Mouse (Mus musculus): ENCODE results near the gene Ddx17.

Ddx17 gene

DNA sequence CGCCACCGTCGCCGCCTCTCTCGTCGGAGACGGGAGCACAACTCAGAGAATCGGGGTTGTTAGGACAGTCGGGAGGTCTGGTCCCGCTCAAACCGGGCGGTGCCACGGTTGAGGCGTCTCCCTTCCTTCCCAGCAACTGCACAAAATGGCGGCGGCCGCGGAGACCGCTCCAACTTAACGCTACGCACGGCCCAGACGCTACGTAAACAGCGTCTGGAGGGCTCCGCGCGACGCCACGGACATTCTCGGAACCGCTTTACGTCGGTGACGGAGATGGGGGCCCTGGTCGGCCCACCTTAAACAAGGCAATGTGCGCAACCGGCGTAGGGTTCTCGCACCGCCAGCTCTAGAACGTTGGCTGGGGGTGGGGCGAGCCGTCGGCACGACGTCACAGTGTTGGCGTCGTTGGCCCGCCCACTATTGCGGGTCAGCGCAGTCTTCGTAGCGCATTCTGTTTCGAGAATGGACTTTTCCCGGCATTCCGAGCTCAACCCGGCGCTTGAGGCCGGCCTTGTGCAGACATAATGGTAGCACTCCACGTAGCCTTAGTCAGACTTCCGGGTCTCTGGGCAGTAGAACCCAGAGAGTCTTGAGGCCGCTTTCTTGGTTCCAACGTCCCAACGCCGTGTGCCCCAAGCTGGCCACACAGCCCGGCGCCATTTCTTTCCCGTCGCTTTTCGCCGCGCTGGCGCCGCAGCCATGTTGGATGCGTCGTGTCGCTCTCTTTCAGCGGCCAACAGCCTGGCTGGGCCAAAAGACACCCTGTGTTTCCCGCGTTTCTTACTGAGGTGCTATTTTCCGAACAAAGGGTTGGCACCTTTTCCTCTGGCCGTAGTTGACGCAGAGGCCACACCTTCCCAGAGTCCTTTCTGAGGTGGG is at the start of gene Ddx17:
TSS of gene Ddx17 (minus strand) at position 332 of the 879 bp plus-strand sequence.
- peak; percentile 98 to 99 for DNase-seq (ENCODE audit: low spot score in 2 of 2)

- no peak for DNase-seq (ENCODE audit: low spot score in 2 of 2)
Measured at GRCm38 (mm10) chr15:79581581-79581980, 35.0 kb upstream of the Ddx17 start.

GRCm38 (mm10) chr15:79577671-79578426 is 31.3 kb upstream of the Ddx17 start:
- no peak for DNase-seq (ENCODE audit: low spot score in 2 of 2)

- DNase-seq (ENCODE audit: low spot score in 2 of 2) = no peak
Measured at GRCm38 (mm10) chr15:79576947-79577346, 30.4 kb upstream of the Ddx17 start.

DNA sequence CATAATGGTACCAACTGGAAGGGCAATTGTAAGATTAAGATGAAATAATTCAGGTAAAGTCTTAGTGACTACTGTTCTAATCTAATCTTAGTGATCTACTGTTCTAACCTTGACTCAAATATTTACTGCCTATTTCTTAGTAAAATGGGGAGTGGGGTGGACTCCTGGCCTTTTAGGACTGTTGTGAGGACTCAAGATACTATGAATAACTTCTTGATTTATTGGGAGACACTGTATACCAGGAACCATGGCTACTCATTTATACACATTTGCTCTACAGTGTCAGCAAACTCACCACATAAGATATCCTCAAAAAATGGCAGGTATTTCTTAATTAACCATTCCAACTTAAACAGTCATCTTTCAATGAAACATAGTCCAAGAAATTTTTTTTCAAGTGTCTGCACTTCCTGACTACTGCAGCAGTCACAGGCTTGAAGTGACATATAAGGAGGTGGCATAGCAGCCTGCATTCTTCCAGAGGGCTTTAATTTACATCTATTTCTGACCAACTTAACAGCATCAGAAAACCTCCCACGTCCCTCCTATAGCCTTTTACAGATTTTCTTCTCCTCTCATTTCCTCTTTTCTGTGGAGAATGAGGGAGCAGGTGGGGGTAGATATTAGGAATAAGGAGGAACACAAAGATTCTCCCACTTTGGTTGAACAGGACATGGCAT is 29.1 kb upstream of the Ddx17 start:
- no peak for DNase-seq (ENCODE audit: low spot score in 2 of 2)

DNA sequence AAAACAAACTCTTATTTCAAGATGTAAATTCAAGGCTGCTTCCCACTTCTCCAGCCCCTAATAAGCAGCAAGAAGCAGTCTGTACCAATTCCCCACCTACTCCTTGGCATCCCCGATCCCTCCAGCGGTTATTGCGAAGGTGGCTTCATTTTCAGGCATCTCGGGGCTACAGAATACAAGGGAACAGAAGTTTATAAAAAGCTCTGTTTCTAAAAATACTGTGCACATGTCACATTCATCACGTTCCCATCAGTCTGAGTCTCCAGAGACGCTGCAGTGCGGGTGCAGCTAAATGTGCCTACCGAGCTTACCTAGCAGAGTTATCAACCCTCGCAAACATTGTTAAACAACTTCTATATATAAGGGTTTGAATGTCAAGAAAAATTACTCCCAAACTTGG is 15.9 kb upstream of the Ddx17 start:
- no peak for DNase-seq (ENCODE audit: low spot score in 2 of 2)

- DNase-seq (ENCODE audit: low spot score in 2 of 2) = no peak
Measured at GRCm38 (mm10) chr15:79559649-79560048, 13.1 kb upstream of the Ddx17 start.

- DNase-seq (ENCODE audit: low spot score in 2 of 2) = no peak
Measured at GRCm38 (mm10) chr15:79552566-79552965, 6.0 kb upstream of the Ddx17 start.

DNA sequence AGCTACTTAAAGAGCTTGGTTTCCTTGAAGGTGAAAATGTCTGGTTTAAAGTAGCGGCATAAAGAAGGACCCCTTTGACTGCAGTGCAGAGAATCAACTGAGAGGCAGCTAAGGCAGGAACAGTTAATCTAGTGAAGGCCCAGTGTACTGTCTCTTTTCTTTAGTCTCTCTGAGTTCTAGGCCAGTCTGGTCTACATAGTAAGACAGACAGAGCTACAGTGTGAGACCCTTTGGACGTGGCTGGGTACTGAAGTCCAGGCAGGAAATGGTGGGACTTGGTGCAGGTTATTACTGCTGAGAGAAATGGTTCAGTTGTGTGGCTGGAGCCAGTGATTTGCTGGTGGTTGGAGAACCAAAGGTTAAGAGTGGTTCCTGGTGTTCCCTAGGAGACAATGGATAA is 1.7 kb upstream of the Ddx17 start:
- no peak for DNase-seq (ENCODE audit: low spot score in 2 of 2)

- no peak for DNase-seq (ENCODE audit: low spot score in 2 of 2)
Measured at GRCm38 (mm10) chr15:79547289-79547820, 814 bp upstream of the Ddx17 start.

GRCm38 (mm10) chr15:79545921-79546399 is 581 bp downstream of the Ddx17 start:
- DNase-seq (ENCODE audit: low spot score in 2 of 2) = peak in 1 of 2 experiments; percentile 64

GRCm38 (mm10) chr15:79545496-79545895 is 1.0 kb downstream of the Ddx17 start:
- no peak for DNase-seq (ENCODE audit: low spot score in 2 of 2)

GRCm38 (mm10) chr15:79543968-79544367 is 2.6 kb downstream of the Ddx17 start:
- DNase-seq (ENCODE audit: low spot score in 2 of 2) = no peak

DNA sequence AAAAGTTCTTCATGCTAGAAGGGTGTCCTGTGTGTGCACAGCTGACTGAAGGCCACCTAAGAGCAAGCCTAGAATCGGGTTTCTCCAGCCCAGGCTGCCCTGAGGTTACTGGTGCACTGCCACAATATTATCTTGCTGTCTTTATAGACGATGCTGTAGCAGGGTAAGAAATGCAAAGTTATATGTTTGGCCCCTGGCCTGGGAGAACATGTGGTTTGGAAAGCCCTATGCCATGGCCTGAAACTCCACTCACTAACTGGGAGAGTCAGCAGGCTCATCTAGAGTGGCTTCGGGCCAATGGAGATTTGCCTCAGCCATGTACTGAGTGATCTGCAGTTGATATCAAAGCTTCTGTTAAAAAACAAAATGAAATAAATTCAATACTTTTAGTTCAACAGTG is 12.7 kb downstream of the Ddx17 start:
- DNase-seq (ENCODE audit: low spot score in 2 of 2) = no peak

DNA sequence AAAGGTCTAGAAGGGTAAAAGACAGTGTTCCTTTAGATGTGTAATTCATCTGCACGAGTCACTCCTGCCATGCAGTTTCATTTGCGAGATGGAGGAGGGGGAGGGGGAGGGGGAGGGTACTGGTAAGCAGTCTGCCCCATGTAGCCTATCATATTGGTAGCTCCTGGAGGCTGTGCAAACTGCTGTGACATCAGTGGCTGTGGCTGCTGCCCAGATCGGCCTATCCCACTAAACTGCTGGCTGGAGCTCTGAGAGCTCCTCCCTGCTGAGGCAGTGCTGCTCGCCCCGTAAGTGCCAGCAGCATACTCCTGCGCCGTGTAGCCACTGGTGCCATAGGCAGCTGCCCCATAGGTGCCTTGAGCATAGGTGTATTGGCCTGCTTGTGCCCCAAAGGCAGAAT is 16.6 kb downstream of the Ddx17 start:
- DNase-seq (ENCODE audit: low spot score in 2 of 2) = no peak

DNA sequence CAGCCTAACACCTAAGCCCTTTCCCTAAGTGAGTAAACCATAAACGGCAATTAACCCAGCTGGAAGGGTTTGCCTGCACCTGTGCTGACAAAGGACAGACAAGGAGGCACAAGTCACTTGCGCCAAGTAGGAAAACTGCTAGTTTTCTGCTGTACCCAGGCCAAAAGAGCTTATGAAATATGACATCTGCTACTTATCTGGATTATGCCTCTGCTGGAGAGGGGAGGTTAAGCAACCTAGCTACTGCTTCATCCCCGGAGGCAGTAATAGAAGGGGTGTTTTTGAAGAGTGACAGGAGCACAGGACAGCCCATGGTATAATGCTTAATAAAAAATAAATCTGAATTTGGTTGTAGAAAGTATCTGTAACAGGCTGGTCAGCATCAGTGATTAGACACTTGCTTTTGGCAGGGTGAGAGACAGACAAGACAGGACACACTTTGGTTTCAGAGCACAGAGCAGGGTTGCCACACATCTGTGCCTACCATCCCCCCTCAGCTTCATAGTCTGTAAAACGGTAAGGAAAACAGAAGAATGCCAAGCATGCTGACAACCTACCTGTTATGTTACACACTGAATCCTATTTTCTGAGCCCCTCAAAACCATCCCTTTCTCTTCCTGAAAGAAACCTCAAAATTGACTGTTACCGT is 18.4 kb downstream of the Ddx17 start:
- DNase-seq (ENCODE audit: low spot score in 2 of 2) = no peak

- DNase-seq (ENCODE audit: low spot score in 2 of 2) = no peak
Measured at GRCm38 (mm10) chr15:79527192-79527591, 19.3 kb downstream of the Ddx17 start.

GRCm38 (mm10) chr15:79525979-79526768 is 20.4 kb downstream of the Ddx17 start:
- no peak for DNase-seq (ENCODE audit: low spot score in 2 of 2)

DNA sequence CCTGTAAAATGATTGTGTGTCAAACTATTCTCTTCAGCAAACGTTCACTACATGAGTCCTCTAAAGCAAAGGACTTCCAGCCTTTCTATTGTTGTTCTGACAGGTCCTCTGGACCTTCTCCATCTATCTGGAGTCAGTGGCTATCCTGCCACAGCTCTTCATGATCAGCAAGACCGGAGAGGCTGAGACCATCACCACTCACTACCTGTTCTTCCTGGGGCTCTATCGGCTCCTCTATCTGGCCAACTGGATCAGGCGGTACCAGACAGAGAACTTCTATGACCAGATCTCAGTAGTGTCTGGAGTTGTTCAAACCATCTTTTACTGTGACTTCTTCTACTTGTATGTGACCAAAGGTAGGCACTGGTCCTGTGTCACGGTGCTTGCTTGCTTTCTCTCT is 21.0 kb downstream of the Ddx17 start:
- DNase-seq (ENCODE audit: low spot score in 2 of 2) = no peak

DNA sequence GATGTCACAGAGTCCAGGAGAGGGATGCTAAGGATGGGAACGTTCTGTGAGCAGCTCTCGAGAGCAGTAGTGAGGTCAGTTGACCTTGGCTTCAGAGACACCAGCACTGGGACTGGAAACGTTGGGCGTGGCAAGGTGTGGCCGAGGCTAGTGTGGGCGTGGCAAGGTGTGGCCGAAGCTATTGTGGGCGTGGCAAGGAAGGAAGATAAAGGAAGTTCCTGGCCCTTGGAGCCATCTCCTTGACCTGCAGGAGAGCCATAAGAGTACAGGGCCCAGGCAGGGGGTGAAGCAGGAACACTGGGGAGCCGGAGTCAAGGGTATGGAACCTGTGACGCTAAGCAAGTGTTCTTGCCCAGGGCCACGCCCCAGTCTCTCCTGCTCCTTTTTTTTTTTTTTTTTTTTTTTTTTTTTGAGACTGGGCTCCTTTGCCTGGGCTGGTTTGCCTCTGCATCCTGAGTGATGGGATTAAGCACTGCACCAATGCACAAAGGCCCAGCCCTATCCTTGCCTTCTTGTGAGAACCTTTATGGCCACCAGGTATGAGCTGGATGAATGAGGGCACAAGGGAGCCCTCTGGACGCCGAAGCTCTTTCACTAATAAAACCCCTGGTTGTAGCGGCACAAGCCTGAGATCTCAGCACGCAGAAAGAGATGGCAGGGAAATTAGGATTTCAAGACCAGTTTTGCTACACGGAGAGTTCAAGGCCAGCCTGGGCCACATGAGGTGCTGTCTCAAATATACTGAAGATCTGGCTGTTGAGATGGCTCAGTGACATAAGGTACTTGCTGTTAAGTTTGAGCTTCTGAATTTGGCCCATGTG is 26.9 kb downstream of the Ddx17 start:
- DNase-seq (ENCODE audit: low spot score in 2 of 2) = no peak
